Mouse (Mus musculus) ovary, adult 18-20 months (tissue): ENCODE measurements at regions not wholly inside any gene's neighbourhood (a gene's known extent, or its start where the extent isn't known, plus 50 kb on each side); places are given as distances from the start of the nearest gene placed in this dataset.

ENCODE experiments used
- DNase-seq: peaks from one replicate; pipeline ENCODE4 v3.0.0; 2022; ENCODE audit warnings: low spot score, mixed read lengths

DNA sequence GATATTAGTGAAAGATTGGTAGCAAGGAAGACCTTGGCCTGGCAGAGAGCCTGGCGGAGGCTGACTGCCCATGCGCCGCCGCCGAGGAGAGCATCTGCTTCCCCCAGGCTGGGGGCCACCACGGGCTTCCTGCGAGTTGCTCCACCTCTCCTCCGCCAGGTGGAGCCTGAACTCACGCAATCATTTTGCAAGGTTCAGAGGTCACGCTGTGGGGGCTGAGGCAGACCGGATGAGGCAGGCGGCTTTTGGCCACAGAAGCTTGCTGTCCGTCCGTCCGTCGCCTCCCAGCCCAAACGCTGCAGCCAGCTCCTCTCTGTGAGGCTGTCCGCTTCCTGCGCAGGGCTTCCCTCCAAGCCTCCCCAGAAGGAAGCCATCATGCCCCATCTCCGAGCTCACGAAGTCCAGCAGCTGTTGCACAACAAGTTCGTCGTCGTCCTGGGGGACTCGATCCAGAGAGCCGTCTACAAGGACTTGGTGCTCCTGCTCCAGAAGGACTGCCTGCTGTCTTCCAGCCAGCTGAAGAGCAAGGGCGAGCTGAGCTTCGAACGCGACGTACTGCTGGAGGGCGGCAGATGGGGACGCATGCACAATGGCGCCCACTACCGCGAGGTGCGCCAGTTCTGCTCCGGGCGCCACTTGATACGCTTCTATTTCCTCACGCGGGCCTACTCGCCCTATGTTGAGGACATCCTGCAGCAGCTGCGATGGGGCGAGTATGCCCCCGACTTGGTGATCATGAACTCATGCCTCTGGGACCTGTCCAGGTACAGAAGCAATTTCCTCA lies 269.3 kb upstream of the Erbb4 start:
- no peak for DNase-seq

DNA sequence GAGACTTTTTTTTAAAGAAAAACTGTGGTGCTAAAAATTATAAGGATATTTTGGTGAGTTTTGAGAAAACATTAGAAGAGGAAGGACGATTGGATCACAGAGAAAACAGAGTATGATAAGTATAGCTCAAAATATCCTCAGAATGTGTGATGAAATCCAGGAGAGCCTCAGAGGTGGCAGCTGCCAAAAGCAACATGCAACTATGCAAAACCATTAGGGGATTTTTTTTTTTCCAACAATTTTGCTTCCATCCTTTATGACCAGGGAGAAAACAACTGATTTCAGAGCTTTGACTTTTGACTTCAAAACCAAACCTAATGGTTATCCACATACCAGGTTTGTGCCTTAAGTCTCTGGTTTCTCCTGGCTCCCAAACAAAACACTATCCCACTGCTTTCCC lies 267.4 kb upstream of the Erbb4 start:
- DNase-seq = no peak

DNA sequence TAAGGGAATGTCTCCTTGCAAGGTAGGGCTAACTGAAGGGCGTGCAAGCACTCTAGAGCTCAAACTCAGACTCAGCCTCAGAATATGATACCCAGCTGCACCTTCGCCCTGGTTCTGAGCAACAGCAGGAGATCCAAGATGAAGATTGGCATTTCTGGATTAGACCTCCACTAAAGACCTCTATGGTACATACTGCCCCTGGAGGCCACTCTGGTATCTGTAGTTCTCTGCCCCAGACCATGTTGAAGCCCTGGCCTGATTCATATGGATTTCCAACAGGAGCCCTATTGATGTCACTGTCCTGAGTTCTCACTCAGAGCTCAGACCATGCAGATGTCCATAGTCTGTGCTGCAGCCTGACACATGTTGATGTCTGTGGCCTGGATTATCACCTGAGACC lies 262.2 kb upstream of the Erbb4 start:
- DNase-seq = no peak

DNA sequence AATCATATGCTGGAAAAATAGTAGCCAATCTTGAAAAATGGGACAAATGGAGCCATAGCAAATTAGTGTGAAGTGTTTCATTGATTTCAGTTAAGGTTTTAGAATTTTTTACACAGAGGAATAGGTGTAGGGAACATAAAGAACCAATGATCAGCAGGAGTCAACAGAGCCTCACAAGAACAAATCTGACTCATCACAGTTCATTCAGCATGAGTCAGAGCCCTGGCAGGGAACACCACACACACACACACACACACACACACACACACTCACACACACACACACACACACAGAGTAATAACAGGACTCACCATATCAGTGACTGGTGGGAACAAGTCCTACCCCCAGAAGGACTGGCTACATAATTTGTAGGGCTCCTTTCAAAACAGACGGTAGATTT lies 259.7 kb upstream of the Erbb4 start:
- no peak for DNase-seq

DNA sequence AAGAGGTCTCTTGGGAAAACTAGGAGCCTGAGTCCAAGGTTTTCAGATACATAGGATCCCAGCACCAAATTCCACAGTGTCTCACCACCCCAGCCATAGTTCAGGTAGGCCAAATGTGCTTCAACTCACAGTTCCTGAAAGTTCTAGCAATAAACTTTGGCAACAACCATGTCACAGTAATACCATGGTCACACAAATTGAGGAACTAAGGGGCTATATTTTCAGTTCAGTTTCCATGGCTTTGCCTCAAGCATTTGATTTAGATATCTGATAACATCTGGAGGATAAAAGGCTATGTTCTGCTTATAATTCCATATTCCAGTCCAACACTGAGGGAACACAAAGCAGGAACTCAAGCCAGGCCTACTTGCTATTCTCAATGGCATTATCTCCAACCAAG lies 256.2 kb upstream of the Erbb4 start:
- DNase-seq = no peak

DNA sequence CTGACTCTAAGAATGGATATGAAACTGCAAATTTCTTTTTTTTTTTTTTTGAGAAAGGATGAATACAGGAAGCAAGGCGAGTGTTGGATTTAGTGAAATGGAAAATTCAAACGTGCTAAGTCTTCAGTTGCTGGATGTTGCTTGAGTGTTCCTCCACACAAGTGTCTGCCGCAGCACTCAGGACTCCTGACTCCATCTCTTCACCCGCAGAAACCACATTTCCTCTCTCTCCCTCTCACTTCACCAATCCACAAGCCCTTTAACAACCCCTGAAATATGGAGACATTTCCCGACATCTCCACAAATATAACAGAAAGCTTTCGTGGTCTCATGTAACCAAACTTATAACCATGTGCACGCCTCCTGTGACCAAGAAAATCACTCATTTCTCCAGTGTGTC lies 249.7 kb upstream of the Erbb4 start:
- no peak for DNase-seq

DNA sequence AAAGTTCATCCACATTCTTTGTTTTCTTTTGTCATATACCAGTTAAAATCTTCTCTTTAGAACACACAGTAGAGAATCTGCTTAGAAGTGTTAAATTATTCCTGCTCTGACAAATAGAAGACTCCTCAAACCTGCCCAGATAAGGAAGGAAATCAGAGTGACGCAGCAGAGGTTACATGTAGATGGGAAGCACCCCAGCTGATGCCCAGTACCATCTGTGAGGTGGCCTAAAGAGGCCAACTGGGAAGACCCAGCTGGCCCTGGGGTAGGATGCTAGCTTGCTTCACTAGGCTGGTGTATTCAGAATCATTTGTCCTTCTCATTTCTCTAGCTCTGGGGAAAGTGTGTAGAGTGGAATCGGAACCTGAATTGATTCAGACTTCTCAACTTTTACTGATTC lies 242.6 kb upstream of the Erbb4 start:
- no peak for DNase-seq

DNA sequence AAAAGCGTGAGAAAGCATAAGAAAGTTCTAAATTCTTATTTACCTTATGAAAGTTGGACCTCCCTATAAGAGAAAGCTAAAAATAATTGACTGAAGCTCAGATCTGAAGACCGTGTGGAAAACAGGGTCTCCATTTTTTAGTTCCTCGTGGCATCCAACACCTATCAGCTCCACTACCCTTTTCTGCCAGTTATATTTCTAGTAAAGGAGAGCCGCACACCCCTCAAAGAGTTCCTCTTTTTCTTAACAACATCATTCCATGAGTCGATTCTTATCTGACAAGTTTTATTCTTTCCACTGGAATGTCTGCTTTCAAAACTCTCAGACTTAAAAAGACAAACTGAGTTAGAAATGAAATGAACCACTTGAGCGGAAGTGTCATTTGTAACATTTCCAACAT lies 242.0 kb upstream of the Erbb4 start:
- DNase-seq = no peak

DNA sequence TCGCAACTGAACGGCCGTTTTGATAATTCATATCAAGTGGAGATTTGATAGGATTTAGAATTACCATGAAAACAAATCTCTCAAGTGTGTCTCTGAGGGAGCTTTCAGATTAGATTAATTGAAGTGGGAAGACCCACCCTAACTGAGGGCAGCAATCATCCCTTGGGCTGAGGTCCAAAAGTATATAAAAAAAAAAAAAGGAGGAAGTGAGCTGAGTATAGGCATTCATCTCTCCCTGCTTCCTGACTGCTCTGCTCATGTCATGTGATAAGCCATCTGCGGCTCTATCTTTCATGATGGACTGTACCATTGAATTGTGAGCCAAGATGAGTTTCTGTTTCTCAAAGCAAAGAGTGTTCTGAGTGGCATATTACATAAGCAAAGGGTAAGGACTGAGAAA lies 234.2 kb upstream of the Erbb4 start:
- no peak for DNase-seq

DNA sequence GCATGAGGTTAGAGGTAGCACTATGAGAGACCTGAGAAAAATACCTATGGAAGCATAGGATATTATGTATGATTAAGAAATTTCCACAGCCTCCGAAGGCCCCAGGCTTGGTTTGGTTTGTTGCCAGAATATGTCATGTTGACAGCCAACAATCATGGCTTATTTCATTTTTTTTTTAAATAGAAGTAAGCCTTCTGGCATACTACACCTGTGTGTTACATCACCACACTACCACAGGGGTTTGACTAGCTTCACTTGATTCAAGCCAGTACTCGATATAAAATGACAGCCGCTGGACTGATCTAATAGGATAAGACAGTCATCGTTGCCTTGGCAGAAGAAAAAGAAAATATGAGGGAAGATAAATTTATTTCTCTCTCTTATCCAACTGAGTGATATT lies 232.6 kb upstream of the Erbb4 start:
- DNase-seq = no peak

DNA sequence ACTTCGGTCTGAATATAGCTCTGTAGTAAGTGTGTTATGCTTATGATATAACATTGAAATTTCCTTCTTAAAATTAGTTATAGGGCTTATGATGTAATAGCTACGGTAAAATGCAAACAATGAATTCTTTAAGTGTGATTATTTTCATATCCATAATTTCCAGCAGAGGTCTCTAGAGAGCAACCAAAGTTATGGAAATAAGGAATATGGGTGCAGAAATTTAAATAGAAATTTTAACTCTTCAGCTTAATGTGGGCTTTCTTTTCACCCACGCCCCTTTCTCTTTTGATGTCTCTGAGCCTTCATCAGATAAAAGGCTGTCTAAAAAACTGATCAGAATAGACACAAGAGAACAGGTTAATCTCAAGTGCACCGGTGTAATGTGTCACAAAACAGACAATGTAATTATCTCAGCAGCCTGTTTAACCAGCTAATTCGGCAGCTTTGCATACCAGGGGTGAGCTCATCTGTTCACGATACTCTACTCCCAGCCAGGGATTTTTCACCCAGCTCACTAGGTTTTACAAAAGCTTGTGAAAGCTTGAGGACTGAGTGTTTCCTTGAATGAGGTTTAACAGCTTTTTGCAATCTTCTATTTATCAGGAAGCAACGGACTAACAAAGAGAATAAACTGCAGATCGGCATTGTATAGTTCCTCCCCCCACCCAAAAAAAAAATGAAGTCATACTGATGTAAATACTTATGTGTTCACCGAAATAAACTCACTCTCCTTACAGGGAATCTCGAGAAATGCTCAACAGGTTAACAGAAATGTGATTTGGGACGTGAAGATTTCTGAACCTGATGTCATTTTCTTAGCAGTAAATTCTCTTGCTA lies 223.8 kb upstream of the Erbb4 start:
- DNase-seq = no peak

DNA sequence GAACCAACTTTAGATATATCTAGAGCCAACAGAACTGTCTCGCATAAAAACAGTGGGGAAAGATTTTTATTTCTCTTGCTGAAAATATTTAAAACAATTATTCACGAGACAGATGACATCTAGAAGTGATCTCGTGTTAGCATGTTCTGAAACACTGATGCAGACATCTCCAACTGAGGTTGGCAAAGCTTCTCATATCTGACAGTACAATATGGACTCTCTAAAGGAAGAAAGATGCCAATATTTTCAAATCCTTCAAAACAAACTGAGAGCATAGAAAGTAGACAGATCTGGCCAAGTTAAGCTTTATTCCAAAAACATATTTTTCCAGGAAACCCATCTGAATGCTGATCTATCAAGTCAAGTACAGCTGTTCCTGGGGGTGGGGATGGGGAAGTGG lies 221.5 kb upstream of the Erbb4 start:
- DNase-seq = no peak

DNA sequence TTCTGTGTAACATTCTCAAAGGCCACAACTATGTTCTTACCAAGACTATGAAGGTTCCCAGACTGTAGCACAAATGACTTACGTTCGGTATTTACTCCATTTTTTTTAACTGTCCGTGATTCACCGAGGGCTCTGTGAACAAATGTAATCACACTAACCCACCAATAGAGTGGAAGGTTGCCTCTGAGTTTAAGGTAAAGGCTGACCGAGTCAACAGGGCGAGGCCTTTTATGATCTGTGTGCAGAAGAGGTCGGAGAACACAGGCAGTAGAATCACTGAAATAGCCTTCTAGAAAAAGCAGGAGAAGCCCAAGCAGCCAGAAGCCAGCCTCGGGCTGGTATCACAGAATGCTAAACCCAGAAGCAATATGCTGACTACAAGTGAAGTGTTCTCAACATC lies 218.9 kb upstream of the Erbb4 start:
- DNase-seq = no peak

DNA sequence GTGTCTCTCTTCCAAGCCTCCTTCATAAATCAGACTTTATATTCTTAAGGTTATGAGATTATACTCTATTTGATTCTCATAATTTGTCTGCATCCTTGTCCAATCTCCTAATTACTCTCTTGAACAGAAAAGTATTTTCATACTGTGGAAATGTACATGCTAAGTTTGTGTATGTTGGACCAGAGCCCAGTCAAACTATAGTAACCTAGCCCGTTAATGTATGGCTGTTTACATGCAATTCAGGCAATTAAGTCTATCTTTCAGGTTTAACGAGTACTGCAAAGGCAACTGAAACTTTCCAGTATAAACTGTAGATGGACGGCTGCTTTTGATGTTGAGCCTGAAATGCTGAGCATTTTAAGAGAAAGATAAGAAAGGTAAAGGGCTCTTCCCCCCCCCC lies 211.7 kb upstream of the Erbb4 start:
- no peak for DNase-seq

DNA sequence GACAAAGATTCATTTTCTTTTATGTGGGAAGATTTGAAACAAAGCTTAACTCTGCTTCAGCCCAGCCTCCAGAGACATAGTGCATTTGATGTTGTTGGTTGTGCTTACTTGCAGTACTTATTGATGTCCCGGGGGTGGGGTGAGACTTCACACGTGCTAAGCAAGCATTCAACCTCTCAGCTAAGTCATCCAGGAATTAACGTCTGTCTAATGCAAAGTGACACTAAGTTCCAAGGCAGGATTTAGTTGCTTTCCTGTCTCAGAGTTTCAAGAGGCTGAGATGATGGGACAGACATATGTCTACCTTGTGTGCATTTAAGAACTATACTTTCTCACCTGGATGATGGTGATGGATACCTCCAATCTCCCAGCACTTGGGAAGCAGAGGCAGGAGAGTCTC lies 189.0 kb upstream of the Erbb4 start:
- no peak for DNase-seq

DNA sequence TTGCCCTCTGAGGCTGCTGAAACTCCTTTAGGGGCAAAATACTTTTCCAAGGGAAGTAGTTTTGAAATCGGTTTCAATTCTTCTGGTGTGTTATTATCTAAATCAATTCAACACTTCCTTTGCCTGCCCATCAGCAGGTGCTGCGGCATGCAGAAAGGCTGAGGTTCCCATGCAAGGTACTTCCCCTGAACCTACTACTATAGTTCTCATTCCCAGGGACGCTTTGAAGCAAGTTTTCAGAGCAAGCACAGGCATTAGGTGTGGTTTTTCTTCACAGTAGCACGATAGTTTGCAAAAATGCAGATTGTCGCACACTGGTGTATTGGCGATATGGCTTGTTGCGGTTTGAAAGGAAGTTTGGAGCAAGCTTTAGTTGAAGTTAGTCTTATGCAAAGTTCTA lies 183.5 kb upstream of the Erbb4 start:
- DNase-seq = no peak

DNA sequence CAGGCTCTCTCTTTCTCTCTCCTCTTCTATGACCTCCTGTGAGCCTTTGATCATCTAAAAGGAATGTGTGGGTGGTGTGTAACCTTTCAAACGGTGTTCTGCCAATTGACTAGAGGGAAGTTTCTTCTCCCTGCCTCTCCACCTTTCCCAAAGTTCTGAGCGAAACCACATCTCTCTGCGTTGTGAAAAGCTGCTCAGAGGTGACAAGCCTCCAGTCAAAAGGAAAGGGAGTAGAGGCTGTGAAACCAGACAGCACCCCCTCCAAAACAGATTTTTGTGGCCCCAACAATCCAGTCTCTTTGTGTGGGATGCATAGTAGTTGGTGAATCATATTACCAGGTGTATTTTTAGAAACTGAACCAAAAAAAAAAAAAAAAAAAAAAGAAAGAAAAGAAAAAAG lies 178.5 kb upstream of the Erbb4 start:
- no peak for DNase-seq

DNA sequence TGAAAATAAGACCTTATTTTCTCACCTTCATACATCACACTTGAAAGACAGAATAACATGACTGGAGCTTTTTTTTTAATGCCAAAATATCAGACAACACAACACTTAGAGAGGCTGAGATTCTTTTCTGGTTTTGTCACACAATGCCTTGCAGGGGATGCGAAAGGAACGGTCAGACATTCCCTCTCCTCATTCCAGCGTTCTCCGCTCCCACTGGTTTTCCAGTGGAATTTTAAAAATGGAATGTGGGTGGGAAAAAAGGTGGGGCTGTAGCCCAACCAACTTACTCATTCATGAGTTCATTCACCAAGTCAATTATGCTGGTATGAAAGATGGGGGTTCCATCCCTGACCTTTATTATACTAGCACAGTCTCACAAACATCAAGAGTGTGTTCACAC lies 169.6 kb upstream of the Erbb4 start:
- no peak for DNase-seq

DNA sequence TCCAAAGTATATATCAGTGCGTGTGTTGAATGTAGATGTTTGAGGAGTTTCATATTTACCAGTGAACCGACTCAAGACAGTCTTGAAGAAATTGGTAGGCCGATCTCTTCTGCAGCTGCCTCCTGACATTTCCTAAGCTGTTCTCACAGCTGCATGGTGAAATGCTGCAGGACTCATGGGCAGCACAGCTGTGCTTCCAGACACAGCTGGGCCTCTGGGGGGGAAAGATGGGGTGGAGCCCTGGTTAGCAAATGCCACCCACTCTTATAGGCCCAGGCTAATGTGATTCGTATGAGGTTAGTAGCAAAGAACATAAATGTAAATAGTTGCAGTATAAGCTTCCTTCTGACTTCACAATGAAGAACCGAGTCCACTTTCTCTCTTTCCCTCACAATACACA lies 139.8 kb upstream of the Erbb4 start:
- no peak for DNase-seq

DNA sequence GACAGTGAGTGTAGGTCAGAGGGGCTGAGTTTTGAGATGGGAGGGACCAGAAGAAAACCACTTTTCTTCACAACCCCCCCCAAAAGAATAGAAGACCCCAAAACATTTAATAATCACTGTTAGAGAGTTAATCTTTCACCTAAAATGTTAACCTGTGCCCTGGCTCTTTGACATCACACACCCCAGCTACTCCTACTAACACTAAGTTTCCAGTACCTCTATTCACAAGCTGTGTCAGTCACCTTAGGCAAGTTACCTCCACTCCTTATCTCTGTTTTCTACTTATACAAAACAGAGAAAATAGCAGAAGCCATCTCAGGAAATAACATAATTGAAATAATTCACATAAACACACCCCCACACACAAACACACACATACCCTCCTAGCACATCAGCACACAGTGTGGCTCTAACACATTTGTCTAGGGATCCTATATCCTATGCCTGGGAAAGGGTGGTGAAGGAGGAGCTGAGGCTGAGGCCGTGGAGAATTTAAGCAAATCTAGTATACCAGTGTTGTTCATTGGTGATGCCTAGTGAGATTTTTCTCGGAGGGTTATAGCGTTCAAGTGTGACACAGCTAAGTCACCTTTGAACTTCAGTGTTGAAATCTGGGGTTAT lies 134.5 kb upstream of the Erbb4 start:
- DNase-seq = no peak

DNA sequence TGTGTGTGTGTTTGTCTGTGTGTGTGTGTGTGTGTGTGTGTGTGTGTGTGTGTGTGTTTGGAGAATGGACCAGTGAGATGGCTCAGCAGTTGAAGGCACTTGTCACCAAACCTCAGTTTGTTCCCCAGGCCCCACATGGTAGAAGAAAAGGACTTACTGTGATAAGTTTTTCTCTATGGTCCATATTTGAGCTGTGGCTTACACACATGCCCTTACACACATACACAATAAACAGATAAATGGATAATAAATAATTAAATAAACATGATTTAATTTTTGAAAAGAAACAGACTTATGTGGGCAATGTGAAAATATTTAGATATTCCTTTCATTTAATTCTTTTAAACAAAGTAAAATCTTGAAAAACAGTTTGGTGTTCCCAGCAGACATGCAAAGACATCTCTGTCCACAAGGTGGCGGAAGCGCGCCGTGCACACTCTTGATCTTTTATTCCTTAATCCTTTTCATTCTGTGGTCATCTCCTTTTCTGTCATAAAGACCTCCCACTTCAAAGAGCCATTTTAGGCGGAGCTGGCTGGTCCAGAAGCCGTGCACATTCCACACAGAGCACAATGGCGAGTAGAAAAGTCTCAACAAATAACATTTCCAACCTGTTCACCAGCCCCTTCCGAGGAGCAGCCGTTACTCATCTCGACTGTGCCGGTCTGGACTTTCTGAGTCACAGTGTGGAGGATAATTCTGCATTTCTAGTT lies 133.8 kb upstream of the Erbb4 start:
- DNase-seq = peak; percentile 6

DNA sequence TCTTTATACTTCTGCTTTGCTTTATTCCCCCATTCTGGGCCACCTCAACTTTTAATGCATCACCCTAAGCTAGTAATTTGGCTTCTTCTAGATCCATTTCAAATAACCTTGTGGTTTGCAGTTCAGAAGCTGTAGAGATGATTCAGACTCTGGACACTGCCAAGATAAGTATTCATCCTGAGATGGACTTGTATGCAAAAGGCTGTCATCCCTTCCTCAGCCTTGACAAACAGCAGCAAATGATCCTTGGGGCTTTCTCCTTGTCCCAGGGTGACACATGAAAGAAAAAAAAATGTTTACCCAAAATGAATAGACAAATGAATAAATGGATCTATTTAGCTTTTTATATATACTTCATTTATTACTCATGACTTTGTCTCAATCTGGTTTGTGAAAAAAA lies 120.0 kb upstream of the Erbb4 start:
- DNase-seq = no peak
